Mouse (Mus musculus) Patski (cell line): ENCODE data around the gene Golga7b. TPM values are rescaled to one million over a fixed set of nuclear protein-coding genes. Genes with fewer than 3 reads are reported as not detected.

Experiments used
- ATAC-seq: fragments of 100-300 bp; one replicate; pipeline ENCODE4 v1.8.0; 2021
- CTCF ChIA-PET: fragments of 350-600 bp; sonication (Branson Sonifier 250); formaldehyde crosslinking; loops from one replicate; lab custom pipeline; 2022; ENCODE audit warnings: inconsistent platforms; lab: Charles Lee
- POLR2A ChIA-PET: fragments of 350-600 bp; sonication (Branson Sonifier 250); formaldehyde crosslinking; loops from one replicate; lab custom pipeline; 2022; ENCODE audit warnings: antibody characterized with exemption, inconsistent platforms; lab: Charles Lee
- DNase-seq: peaks from one replicate; pipeline ENCODE4 v3.0.0-alpha.2; 2011; ENCODE audit warnings: low read depth, low spot score
- H3K27me3 ChIP-seq: fragments of 371-371 bp; one replicate; pipeline ENCODE4 v1.5.1; 2021
- CTCF ChIP-seq: fragments of 100-300 bp; IDR thresholded peaks from one replicate; pipeline ENCODE4 v1.5.1; 2021
- in situ Hi-C: fragments of 300-500 bp; cut with MboI; formaldehyde crosslinking; loops from 3 replicates; pipeline ENCODE4 v1.11.1; 2018; ENCODE audit warnings: low pct_unique_long_range_greater_than_20kb, mixed read lengths
- polyA plus RNA-seq: library from polyadenylated mRNA; unstranded; gene quantifications from one replicate; pipeline ENCODE4 v1.2.3, GENCODE M21; 2021

The Golga7b gene
- polyA plus RNA-seq, 1 experiment from 2014 or later: 0.12 TPM

DNA sequence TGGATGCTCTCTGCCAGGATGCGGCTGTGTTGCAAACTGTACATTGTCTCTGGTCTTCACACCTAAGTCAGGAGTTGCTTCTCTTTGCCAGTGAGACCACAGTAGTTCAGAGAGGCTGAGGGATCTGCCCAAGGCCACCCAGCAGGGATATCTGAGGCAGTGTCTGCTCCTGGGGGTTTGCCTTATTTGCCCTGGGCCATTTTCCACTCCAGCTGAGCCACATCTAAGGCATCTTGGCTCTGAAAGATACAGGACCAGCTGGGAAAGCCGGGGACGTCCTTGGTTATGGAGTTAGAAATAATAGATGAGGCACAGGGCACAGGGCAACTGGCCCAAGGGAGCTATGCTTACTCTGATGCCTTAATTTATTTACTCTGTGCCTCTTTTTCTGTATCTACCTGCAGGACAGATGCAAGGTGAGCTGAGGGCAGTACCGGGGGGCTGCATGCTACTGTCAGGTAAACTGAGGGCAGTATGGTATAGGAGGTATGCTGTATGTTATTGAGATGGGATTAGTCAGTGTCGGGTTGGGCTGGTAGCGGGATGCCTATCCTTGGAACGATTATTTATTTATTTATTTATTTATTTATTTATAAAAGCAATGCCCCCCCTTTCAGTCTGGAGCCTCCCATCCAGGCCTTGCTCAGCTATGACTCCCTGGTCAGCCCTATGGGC lies 30.5 kb upstream of the Golga7b start:
- ATAC-seq (no peak), DNase-seq (no peak)
- in situ Hi-C loops: loop anchor here (5.0 to 10.0 kb wide), 2 partner anchors 55 to 438 kb away; no protein-coding TSS in a partner anchor
- H3K27me3 ChIP-seq: no peaks in the 10 kb centered on the region
- POLR2A ChIA-PET: no interaction called here
- CTCF ChIA-PET: interaction anchor here (0.9 to 3.9 kb wide), 18 partner anchors 9 to 101 kb away, joined by 3 to 48 read pairs (median 5); no protein-coding TSS in a partner anchor
- no peak for TF ChIP-seq CTCF

DNA sequence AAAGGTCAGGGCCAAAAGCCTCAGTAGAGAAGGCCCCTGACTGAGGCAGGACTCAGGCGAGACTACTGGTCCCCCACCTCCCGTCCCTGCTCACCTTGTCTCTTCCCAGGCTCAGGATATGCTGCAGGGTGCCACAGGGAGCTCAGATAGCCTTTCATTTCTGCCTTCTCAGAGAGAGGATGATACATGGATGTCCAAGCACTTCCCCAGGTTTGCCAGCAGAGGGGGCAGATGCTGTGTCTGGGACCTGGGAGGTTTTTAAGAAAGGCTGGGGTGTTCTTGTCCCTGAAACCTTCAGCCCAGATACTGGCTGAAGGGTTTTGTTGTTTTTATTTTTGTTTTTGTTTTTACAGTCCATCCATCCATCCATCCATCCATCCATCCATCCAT lies 30.0 kb upstream of the Golga7b start:
- in situ Hi-C loops: loop anchor here (5.0 to 10.0 kb wide), 2 partner anchors 55 to 437 kb away; no protein-coding TSS in a partner anchor
- ChIA-PET POLR2A (no interaction called here), CTCF (interaction anchor here (0.6 to 3.9 kb wide), 21 partner anchors 9 to 100 kb away, joined by 3 to 48 read pairs (median 4); no protein-coding TSS in a partner anchor)
- ATAC-seq: peak; percentile 41
- TF ChIP-seq CTCF: peak; percentile 91
- no peak for DNase-seq
- no peaks in the 10 kb centered on the region for H3K27me3 ChIP-seq

DNA sequence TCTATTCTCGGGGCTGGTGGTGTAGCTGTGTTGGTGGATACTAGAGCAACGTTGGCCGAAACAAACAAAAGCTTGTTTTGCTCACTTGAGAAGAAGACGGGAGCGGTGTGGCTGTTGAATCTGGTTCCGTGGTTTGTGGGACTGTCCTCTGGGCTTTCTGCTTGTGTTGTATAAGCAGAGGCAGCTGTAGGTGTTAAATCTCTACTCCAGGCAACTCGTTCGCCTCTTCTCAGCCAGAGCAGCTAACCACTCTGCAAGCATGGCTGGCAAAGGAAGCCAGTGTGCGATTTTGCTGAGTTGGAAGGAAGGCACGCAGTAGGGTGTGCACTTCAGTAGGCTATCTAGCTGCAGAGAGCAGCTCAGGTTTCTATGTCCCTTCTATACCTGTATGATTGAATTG lies 20.9 kb upstream of the Golga7b start:
- ChIA-PET POLR2A (interaction anchor here (0.6 to 1.6 kb wide), 6 partner anchors 16 to 57 kb away, joined by 3 to 7 read pairs (median 4); no protein-coding TSS in a partner anchor), CTCF (interaction anchor here (1.0 to 4.6 kb wide), 7 partner anchors 9 to 90 kb away, joined by 3 to 17 read pairs (median 4); no protein-coding TSS in a partner anchor)
- in situ Hi-C loops: no loop called here
- H3K27me3 ChIP-seq: no peaks in the 10 kb centered on the region
- DNase-seq: no peak
- no peak for TF ChIP-seq CTCF
- no peak for ATAC-seq

DNA sequence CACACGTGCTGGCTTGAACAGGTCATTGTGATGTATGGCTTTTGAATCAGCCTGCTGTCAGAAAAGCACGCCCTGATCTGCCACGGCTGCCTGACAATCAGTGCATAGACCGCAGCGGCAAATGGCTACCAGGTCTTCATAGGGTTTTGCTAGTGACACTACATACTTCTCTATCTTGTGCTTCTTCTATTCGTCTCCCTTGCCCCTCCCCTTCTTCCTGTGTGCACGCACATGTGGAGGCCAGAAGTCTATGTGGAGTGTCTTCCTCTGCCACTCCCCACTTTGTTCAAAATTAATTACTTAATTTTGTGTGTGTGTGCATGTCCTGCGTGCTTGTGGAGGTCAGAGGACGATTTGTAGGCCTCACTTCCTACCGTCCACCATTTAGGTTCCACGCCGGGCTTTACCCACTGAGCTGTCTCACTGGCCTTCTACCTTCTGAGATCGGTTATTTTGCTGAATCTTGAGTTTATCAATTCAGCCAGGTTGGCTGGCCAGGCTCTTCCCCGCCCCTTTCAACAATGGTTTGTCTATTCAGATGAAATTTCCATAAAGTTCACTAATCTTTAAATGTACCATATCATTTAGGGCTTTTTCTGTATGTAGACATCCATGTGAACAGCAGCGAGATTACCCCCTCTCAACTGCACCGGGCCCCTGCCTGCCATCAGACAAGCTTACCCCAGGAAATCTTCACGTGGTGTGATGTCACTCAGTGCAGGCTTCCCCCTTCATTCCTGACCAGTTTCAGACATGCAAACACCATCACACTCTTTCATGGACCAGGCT lies 17.7 kb upstream of the Golga7b start:
- CTCF ChIA-PET: interaction anchor here (4.6 kb wide), 1 partner anchor 13 kb away, joined by 17 read pairs; no protein-coding TSS in a partner anchor
- no peaks in the 10 kb centered on the region for H3K27me3 ChIP-seq
- in situ Hi-C loops: no loop called here
- POLR2A ChIA-PET: no interaction called here
- TF ChIP-seq CTCF: no peak
- DNase-seq: no peak
- no peak for ATAC-seq

DNA sequence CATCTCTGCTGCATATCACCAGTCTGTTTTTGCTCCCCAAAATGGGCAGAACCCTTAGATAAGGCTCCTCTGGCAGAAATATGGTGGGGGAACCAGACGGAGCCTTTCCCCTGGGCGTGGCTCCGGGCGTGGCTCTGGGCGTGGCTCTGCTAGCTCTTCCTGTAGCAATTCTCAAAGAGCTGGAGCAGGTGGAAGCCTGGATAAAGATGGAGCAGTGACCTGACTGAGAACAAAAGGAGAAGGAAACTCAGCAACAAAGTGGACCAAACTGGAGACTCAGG lies 17.1 kb upstream of the Golga7b start:
- no peak for DNase-seq
- CTCF ChIA-PET: no interaction called here
- no peaks in the 10 kb centered on the region for H3K27me3 ChIP-seq
- no peak for TF ChIP-seq CTCF
- in situ Hi-C loops: no loop called here
- no peak for ATAC-seq
- POLR2A ChIA-PET: no interaction called here

DNA sequence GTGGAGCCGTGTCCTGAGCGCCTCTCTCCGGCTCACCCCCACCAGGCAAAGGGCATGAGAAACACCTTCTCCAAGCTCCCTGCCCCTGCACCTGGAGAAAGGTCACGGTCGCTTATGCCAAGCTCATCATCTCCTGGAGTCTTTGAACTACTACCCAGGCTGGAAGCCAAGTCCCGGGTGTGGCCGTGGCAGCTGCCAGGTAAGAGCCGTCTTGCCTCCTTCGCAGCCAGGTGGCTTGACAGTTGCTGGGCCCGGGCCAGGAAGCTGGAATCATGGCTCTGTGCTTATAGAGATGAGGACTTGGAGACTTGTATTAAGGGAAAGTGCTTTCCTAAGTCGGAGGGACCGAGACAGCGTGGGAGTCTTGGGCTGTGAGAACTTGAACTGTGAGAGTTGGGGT lies 16.4 kb upstream of the Golga7b start:
- CTCF ChIA-PET: interaction anchor here (1.4 kb wide), 1 partner anchor 14 kb away, joined by 4 read pairs; no protein-coding TSS in a partner anchor
- no peak for TF ChIP-seq CTCF
- no peak for DNase-seq
- no peaks in the 10 kb centered on the region for H3K27me3 ChIP-seq
- in situ Hi-C loops: no loop called here
- ATAC-seq: no peak
- POLR2A ChIA-PET: no interaction called here

DNA sequence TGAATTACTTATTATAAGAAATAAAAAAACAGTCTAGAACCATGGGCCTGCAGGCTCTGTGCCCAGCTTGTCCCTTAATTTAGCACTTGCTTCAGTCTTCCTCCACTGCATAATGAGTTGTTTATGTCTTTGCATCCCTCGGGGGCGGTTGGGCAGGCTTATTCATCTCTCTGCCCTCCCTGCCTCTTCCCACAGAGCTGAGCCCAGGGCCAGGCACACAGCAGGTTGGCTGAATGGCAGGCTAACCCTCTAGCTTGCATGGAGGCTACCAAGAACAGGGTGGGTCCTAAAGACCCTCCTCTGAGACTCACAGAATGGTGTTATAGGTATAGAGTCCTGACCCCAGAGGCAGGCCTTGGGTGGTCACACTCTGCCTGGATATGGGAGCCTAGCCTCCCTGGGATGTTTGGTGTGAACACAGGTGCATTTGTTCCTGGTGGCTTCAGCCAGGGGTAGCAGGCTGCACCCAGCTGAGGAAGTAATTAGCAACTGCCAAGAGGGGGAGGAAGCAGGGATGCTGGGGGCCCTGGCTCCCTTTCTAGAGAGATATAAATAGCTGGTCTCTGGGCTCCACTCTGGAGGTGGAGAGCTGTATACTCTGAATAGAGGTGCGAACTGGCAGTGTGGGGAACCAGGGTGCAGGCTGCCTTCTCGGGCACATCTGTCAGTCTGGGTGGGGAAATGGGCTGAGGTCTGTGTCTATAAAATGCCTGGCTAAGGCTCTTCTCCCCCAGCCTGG lies 9.6 kb upstream of the Golga7b start:
- DNase-seq (no peak), ATAC-seq (no peak)
- POLR2A ChIA-PET: interaction anchor here (0.8 to 1.3 kb wide), 2 partner anchors 20 to 36 kb away, joined by 3 read pairs; partner anchors contain the start of gene Sfrp5
- CTCF ChIA-PET: interaction anchor here (0.8 to 1.5 kb wide), 4 partner anchors 9 to 21 kb away, joined by 3 to 6 read pairs (median 4); no protein-coding TSS in a partner anchor
- in situ Hi-C loops: no loop called here
- H3K27me3 ChIP-seq: no peaks in the 10 kb centered on the region
- no peak for TF ChIP-seq CTCF

DNA sequence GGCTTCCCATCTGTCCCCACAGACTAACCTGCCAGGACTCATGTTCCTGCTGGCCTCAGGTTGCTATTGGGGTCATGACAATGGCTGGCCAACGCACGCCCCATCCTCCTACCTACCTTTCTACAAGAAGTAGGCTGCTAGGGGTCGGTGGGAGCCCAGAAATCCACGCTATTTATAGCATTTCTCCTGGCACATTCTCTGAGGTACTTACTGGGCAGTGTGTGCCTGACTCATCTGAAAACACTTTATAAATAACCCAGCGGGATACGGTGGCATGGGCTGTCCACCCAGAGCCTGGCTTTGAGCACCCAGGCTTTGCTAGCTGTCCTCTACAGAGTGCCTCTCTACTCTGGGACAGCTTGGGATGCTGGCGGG lies 9.0 kb upstream of the Golga7b start:
- in situ Hi-C loops: no loop called here
- H3K27me3 ChIP-seq: no peaks in the 10 kb centered on the region
- no peak for DNase-seq
- TF ChIP-seq CTCF: no peak
- ChIA-PET POLR2A (interaction anchor here (0.8 kb wide), 1 partner anchor 36 kb away, joined by 3 read pairs; the partner anchor contains the start of gene Sfrp5), CTCF (interaction anchor here (1.4 kb wide), 2 partner anchors 21 kb away, joined by 3 to 4 read pairs; no protein-coding TSS in a partner anchor)
- ATAC-seq: peak; percentile 89

DNA sequence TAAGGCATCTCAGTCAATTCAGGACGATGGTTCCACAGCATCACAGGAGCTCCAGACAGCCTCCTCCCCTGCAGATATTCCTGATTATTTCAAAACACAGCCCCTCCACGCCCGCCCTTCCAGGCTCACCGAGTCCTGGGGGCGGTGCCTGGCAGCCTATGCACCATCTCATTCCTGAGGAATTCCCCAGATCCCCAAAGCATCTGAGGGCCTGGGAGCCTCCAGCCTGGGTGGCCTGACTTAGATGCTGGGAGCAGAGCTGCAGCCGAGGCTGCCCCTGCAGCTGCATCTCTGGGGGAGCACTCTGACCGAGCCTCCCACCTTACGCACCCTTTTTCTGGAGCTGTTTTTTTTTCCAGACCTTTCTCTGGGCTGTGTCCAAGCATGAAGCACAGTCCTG lies 6.5 kb upstream of the Golga7b start:
- in situ Hi-C loops: no loop called here
- TF ChIP-seq CTCF: no peak
- DNase-seq (no peak), ATAC-seq (peak; percentile 66)
- H3K27me3 ChIP-seq: no peaks in the 10 kb centered on the region
- CTCF ChIA-PET: interaction anchor here (0.7 to 2.1 kb wide), 3 partner anchors 13 to 23 kb away, joined by 3 to 9 read pairs (median 7); no protein-coding TSS in a partner anchor
- POLR2A ChIA-PET: interaction anchor here (0.7 to 1.1 kb wide), 2 partner anchors 18 to 32 kb away, joined by 3 to 4 read pairs; no protein-coding TSS in a partner anchor

DNA sequence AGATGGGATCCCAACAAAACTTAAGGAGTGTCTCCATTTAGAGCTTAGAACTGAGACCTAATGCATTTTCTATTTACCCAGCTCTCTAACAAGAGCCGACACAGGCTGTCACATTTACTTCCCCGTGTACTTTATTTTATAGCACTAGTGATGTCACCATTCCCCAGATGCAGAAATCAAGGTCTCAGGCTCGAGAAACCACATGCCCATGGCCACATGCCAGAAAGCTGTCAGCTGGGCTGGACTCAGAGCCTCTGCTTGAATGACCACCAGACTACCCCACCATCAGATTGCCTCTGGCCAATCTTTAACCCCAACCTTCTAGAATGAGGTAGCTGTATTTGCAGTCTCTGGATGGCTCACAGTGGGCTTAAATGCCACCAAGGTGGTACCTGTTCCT lies 4.0 kb upstream of the Golga7b start:
- CTCF ChIA-PET: interaction anchor here (1.2 to 3.5 kb wide), 4 partner anchors 16 to 61 kb away, joined by 3 to 14 read pairs (median 4); no protein-coding TSS in a partner anchor
- no peaks in the 10 kb centered on the region for H3K27me3 ChIP-seq
- POLR2A ChIA-PET: interaction anchor here (1.9 kb wide), 1 partner anchor 13 kb away, joined by 6 read pairs; no protein-coding TSS in a partner anchor
- ATAC-seq: peak; percentile 1
- in situ Hi-C loops: no loop called here
- peak; percentile 69 for DNase-seq
- TF ChIP-seq CTCF: no peak
